16 mouse cellular contexts compared by ENCODE assay signal in genomic region chr1:3062759-3063158, GRCm38 (mm10).
"Had no signal": no experiment of that assay in that cellular context is flagged by ENCODE, and none has a peak within 500 bp of the region (broad histone marks: within the 10 kb centered on the region; RNA-seq: fewer than 3 reads in every experiment).

No protein-coding gene starts in this region.

- H3K9me3 ChIP-seq: lung, embryonic 15.5 days; megakaryocyte, embryonic 14.5 days; midbrain, embryonic 13.5 days; midbrain, embryonic 15.5 days; neural tube, embryonic 12.5 days; stomach, embryonic 15.5 days had no signal

- H3K4me1 ChIP-seq: lung, embryonic 15.5 days; megakaryocyte, embryonic 14.5 days; midbrain, embryonic 13.5 days; midbrain, embryonic 15.5 days; neural tube, embryonic 12.5 days; stomach, embryonic 15.5 days had no signal

- DNase-seq: liver, postnatal 0 days; lung, adult 2 months; lung, postnatal 14 days; lung, postnatal 36 days; right cerebral cortex, postnatal 25 days; thymus, adult 2 months; thymus, postnatal 25 days; thymus, postnatal 4 days had no signal

- H3K36me3 ChIP-seq: lung, embryonic 15.5 days; midbrain, embryonic 13.5 days; midbrain, embryonic 15.5 days; neural tube, embryonic 12.5 days; stomach, embryonic 15.5 days had no signal

- H3K27ac ChIP-seq: lung, embryonic 15.5 days; macrophage; midbrain, embryonic 13.5 days; midbrain, embryonic 15.5 days; neural tube, embryonic 12.5 days; stomach, embryonic 15.5 days; stomach, postnatal 0 days had no signal

- H3K9ac ChIP-seq: liver, postnatal 0 days; lung, embryonic 15.5 days; midbrain, embryonic 13.5 days; midbrain, embryonic 15.5 days; neural tube, embryonic 12.5 days; stomach, embryonic 15.5 days had no signal

- H3K4me3 ChIP-seq: lung, embryonic 15.5 days; megakaryocyte, embryonic 14.5 days; midbrain, embryonic 13.5 days; midbrain, embryonic 15.5 days; neural tube, embryonic 12.5 days; stomach, embryonic 15.5 days had no signal
